Mouse (Mus musculus) spleen, adult 2 months (tissue): ENCODE results near the gene Tmem200c. TPM values are rescaled to one million over a fixed set of nuclear protein-coding genes. Genes with fewer than 3 reads are reported as not detected.

ENCODE experiments used
- DNase-seq, 2 experiments: peaks; one replicate each; pipeline versions ENCODE4 v3.0.0 to v3.0.0-alpha.2; 2012 to 2021; ENCODE audit warnings: low spot score in 2 of 2, low read depth in 1 of 2
- H3K27ac ChIP-seq: fragments of 200-500 bp; 2 replicates; pipeline ENCODE4 v1.5.1; 2012; ENCODE audit warnings: low read length, inconsistent platforms; ENCODE audit not compliant: insufficient read depth
- H3K27me3 ChIP-seq: fragments of 200-500 bp; 2 replicates; pipeline ENCODE4 v1.6.1; 2012; ENCODE audit warnings: mild to moderate bottlenecking, moderate library complexity, low read length, inconsistent platforms; ENCODE audit not compliant: control insufficient read depth, insufficient read depth
- H3K36me3 ChIP-seq: fragments of 200-500 bp; 2 replicates; pipeline ENCODE4 v1.6.1; 2012; ENCODE audit warnings: mild to moderate bottlenecking, low read length, inconsistent platforms; ENCODE audit not compliant: control insufficient read depth, insufficient read depth
- H3K4me1 ChIP-seq: fragments of 200-500 bp; 2 replicates; pipeline ENCODE4 v1.6.1; 2011; ENCODE audit warnings: inconsistent platforms; ENCODE audit not compliant: control insufficient read depth, insufficient read depth, insufficient read length
- H3K4me3 ChIP-seq: fragments of 200-500 bp; 2 replicates; pipeline ENCODE4 v1.5.1; 2011; ENCODE audit warnings: mild to moderate bottlenecking, inconsistent platforms; ENCODE audit not compliant: insufficient read depth, insufficient read length; ENCODE audit errors: extremely low read depth
- CTCF ChIP-seq: fragments of 200-500 bp; IDR thresholded peaks from 2 replicates; pipeline ENCODE4 v1.5.1; 2011; ENCODE audit warnings: mild to moderate bottlenecking, inconsistent platforms; ENCODE audit not compliant: insufficient read depth, insufficient read length, insufficient replicate concordance; ENCODE audit errors: extremely low read depth
- POLR2A ChIP-seq: fragments of 200-500 bp; IDR thresholded peaks from 2 replicates; pipeline ENCODE4 v1.6.1; 2011; ENCODE audit warnings: low read depth, low read length, inconsistent platforms
- WGBS: fragments of 180-500 bp; shearing (Covaris S2); methylation state at CpG from one replicate; pipeline ENCODE4 v1.1.7; 2018; 5-methylcytosine and 5-hydroxymethylcytosine counted together
- polyA plus RNA-seq: library from polyadenylated mRNA; depleted of rRNA; stranded (reverse); fragments of >200 nt; gene quantifications from 2 replicates; pipeline ENCODE4 v1.2.3, GENCODE M21; 2012; rRNA removed

Gene Tmem200c
- polyA plus RNA-seq: 0.04 and 0.06 TPM in 2 replicates

DNA sequence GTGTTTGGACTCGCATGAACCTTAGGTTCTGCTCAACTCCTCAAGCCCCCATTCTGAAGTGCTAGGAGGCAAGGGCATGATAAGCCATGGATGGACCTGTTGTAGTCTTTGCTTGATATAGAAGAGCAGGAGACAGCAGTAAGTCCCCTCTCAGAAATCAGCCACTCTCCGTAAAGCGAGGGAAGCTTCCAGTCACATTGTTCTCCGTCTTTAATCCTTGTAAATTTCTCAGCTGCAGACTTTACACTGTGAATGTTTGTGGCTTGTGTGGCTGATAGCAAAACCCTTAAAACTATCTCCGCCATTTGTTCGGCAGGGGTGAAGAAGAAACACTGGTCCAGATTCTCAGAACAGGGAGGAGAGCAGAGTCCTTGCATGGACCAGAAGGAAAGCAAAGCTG lies at the start of gene Tmem200c:
Gene Tmem200c, plus strand, starts transcription at position 301 of the 400 bp plus-strand sequence.
- H3K4me1 ChIP-seq: no peaks in the 10 kb centered on the region
- no peak for TF ChIP-seq POLR2A
- TF ChIP-seq CTCF: no peak
- H3K36me3 ChIP-seq: no peaks in the 10 kb centered on the region
- WGBS: 79% methylated on average over 6 of the region's 6 CpGs
- H3K27ac ChIP-seq: no peak within 1 kb of the TSS
- H3K27me3 ChIP-seq: no peaks in the 10 kb centered on the region
- no peak for DNase-seq
- H3K4me3 ChIP-seq: no peak within 1 kb of the TSS

DNA sequence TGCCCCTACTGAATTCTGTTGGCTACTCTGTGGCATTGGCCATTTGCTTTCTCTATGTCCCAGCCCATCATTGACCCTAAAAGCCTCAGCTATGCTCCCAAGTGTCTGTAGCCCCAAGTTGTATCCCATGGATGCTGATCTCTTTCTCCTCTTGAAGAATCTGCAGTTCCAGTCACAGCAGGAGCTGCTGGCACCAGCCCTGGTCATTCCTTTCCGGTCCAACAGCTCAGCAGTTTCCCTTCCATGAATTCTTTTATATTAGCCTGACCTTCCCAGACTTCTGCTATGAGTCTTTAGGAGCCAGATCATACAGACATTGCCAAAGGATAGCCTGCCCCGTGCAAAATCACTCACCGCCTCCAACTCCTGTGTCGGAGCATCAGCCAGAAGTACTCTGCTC lies 32.7 kb upstream of the Tmem200c start:
- DNase-seq: no peak
- WGBS: 79% methylated on average over 4 of the region's 4 CpGs
- Histone ChIP-seq H3K4me3 (no peak overlapping the region), H3K36me3 (no peaks in the 10 kb centered on the region), H3K27me3 (no peaks in the 10 kb centered on the region), H3K27ac (no peak overlapping the region), H3K4me1 (no peaks in the 10 kb centered on the region)
- TF ChIP-seq CTCF: no peak
- TF ChIP-seq POLR2A: no peak

DNA sequence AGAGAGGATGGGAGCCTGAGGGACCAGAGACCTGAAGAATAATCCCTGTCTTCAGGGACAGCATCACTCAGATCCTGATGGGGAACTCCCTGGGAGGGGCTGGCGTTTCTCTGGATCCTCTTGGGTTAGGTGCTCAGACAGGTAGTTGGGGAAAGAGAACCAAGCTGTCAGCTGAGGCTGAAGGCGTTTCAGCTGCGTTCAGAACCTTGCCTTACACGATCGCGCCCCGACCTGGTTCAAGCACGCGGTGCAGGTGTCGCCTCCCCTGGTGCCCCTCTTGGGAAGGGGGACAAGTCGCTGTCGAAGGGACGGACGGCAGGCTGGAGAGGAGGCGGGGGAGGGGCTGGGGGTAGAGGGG lies 10.2 kb downstream of the Tmem200c start:
- H3K27me3 ChIP-seq: peaks cover 7% of the 10 kb centered on the region
- DNase-seq: no peak
- no peaks in the 10 kb centered on the region for H3K36me3 ChIP-seq
- no peak overlapping the region for H3K4me3 ChIP-seq
- peaks cover 2% of the 10 kb centered on the region; the same call in 1 of the 2 replicates for H3K4me1 ChIP-seq
- TF ChIP-seq CTCF (no peak), POLR2A (no peak)
- H3K27ac ChIP-seq: no peak overlapping the region
- under 1% methylated on average over 14 of the region's 15 CpGs for WGBS

DNA sequence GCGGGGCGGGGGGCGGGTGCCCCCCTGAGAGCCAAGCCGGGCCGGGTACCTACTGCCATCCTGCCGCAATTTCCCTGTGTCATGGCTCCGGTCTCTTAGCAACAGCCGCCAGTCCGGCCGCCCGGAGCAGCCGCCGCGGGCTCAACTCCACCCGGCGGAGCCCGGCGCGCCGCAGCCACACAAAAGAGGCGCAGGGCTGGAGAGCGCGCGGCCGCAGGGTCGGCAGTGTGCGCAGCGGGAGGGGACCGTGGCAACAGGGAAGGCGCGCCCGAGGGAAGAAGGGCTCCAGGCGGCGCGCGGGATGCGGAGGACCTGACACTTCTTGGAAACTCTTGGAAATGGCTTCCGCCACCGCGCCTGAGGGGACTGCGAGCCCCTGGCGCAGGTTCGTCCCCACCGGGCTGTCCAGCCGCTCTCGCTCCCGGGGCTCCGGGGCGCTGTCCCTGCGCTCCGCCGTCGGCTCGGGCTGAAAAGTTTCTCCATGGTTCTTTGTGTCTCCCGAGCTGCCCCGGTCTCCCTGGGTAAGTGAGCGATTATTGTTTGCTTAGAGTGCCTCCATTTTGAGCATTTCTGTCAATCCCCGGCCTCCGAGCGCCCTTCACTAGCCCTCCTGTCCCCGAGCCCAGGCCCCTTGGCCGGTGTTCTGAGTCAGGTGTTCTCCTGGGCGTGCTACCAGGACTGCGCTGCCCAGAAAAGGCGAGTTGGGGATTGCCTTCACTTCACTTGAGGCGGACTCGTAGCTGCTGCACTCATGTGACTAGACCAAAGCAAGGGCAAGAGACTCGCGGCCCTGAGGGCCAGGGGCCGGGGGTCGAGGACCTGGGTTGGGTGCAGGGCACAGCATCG lies 10.8 kb downstream of the Tmem200c start:
- Histone ChIP-seq H3K27me3 (peaks cover 11% of the 10 kb centered on the region), H3K4me1 (peaks cover 2% of the 10 kb centered on the region; the same call in 1 of the 2 replicates), H3K36me3 (no peaks in the 10 kb centered on the region), H3K4me3 (no peak overlapping the region), H3K27ac (no peak overlapping the region)
- no peak for TF ChIP-seq CTCF
- no peak for TF ChIP-seq POLR2A
- no peak for DNase-seq
- WGBS: 4% methylated on average over 69 of the region's 72 CpGs

DNA sequence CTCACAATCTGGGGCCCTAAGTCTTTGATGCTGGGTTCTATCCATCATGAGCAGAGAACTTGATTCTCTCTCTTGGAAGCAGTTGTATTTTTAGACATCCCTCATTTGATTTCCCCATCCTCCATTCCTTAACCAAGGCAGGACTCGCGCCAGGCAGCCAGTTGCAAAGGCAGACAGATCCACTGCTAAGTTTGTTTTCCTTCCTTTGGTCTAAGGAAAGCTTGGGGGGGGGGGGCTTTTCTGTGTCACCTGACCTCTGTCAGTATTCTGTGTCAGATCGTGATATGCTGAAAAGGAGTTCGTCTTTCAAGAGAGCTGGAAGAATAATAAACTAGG lies 11.4 kb downstream of the Tmem200c start:
- 23% methylated on average over 4 of the region's 4 CpGs for WGBS
- peaks cover 2% of the 10 kb centered on the region; the same call in 1 of the 2 replicates for H3K4me1 ChIP-seq
- no peak overlapping the region for H3K4me3 ChIP-seq
- no peak overlapping the region for H3K27ac ChIP-seq
- H3K36me3 ChIP-seq: no peaks in the 10 kb centered on the region
- DNase-seq: no peak
- H3K27me3 ChIP-seq: peaks cover 11% of the 10 kb centered on the region
- TF ChIP-seq POLR2A (no peak), CTCF (no peak)

DNA sequence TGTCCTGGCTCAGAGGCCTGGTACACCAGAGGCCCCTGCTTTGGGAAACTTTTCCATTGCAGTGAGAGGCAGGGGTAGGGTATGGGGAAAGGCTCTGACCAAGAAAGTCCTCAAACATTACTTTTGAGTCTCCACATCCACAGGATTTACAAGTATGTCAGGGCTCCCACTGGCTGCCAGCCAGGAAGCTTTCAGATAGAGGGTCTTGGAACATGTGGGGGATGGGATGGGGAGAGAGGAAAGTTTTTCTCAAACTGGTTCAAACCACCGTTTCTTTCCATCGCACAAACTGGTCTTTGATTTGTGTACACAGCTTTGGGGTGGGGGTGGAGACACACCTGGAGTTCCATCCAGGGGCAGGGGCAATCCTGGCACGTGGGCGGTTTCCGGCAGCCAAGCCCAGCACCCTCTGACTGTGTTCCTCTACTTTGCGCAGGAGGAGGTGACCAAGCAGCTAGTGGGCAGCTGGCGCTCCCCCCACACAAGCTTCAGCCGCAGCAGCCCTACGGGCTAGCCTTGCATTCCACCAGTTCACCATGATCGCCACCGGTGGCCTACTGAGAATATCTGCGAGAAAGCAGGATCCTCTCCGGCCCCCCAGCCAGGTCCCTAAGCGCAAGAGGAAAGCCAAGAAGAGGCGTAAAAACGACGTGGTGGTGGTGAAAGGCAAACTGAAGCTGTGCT lies 13.6 kb downstream of the Tmem200c start:
- Histone ChIP-seq H3K4me3 (no peak overlapping the region), H3K27me3 (peaks cover 11% of the 10 kb centered on the region), H3K27ac (no peak overlapping the region), H3K36me3 (no peaks in the 10 kb centered on the region), H3K4me1 (peaks cover 2% of the 10 kb centered on the region; the same call in 1 of the 2 replicates)
- DNase-seq: no peak
- 18% methylated on average over 17 of the region's 17 CpGs for WGBS
- TF ChIP-seq CTCF (no peak), POLR2A (no peak)

DNA sequence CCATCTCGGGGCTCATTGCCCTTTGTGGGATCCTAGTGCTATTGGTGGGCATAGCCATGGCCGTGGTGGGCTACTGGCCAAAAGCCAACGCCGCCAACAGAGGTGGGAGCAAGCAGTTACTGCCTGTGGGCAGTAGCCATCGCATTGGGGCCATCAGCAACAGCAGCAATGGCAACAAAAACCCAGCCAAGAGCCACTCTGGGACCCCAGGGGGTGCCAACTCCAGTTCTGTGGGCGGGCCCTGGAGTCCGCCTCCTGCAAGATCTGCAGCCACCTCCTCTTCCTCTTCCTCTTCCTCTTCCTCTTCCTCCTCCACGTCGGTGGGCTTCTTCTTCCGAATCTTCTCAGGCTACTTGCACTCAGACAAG lies 14.1 kb downstream of the Tmem200c start:
- WGBS: 16% methylated on average over 10 of the region's 10 CpGs
- Histone ChIP-seq H3K36me3 (no peaks in the 10 kb centered on the region), H3K27ac (no peak overlapping the region), H3K27me3 (peaks cover 11% of the 10 kb centered on the region), H3K4me1 (peaks cover 2% of the 10 kb centered on the region; the same call in 1 of the 2 replicates), H3K4me3 (no peak overlapping the region)
- DNase-seq: no peak
- TF ChIP-seq CTCF: no peak
- no peak for TF ChIP-seq POLR2A
